7 mouse cellular contexts compared by ENCODE assay signal in the genomic region with DNA sequence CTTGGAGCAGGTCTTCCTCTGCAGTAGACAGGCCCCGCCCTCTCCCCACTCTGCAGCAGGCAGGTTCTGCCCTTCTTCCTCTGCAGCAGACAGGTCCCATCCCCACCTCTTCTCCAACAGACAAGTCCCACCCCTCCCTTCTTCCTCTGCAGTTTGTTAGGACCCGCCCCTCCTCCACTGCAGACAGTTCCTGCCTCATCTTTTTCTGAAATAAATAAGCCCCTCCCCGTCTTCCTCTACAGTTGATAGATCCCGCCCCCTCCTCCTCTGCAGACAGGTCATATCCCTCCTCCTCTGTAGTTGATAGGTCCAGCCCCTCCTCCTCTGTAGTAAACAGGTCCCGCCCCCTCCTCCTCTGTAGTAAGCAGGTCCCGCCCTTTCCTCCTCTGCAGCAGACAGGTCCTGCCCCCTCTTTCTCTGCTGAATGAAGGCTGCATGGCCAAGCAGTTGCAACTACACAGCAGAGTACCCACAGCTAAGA.
A peak's percentile ranks its signal among the peaks of the same experiment; 100 is the strongest.
DNase-seq lines count a peak whose midpoint lies in the region; ATAC-seq lines count a peak whose summit lies in the region.

No protein-coding gene starts in this region.

- H3K9ac ChIP-seq in stomach, embryonic 14.5 days (replicated peaks; ENCODE audit: low read depth, low read length) = no peak overlapping the region

- H3K9me3 ChIP-seq in stomach, embryonic 14.5 days (ENCODE audit: control insufficient read depth, low read depth, low read length) = no peaks in the 10 kb centered on the region

- H3K36me3 ChIP-seq in stomach, embryonic 14.5 days (ENCODE audit: control insufficient read depth, insufficient read depth, low read length) = no peaks in the 10 kb centered on the region

- peak; percentile 95 for ATAC-seq in CD4-positive, CD25-positive, alpha-beta regulatory T cell, adult 4 months
- peak; percentile 67 to 73; a peak in 3 of 4 replicates for ATAC-seq in hematopoietic stem cell, adult 5-6 weeks (replicated peaks in 1 of 2; ENCODE audit: insufficient read depth in 1 of 2, low FRiP score in 2 of 2, low TSS enrichment in 1 of 2, low read depth in 1 of 2, poor library complexity in 2 of 2, severe bottlenecking in 2 of 2)
- peak; percentile 63 for ATAC-seq in stomach, embryonic 14.5 days (ENCODE audit: insufficient number of reproducible peaks, insufficient read depth, low FRiP score, low read depth)
- ATAC-seq in cerebellum, adult (ENCODE audit: insufficient number of reproducible peaks, low FRiP score, low TSS enrichment) = no peak

- no peak overlapping the region for H3K27ac ChIP-seq in stomach, embryonic 14.5 days (ENCODE audit: low read length)

- no peak overlapping the region for H3K4me2 ChIP-seq in stomach, embryonic 14.5 days (replicated peaks; ENCODE audit: low read depth, low read length)

- peak; percentile 68 for DNase-seq in T-cell, adult 2 months (ENCODE audit: low spot score)
- peak; percentile 65 for DNase-seq in lung, postnatal 10 days
- DNase-seq in ovary, adult 18-20 months (ENCODE audit: low spot score) = no peak

- H3K4me1 ChIP-seq in stomach, embryonic 14.5 days (ENCODE audit: control insufficient read depth, insufficient read depth, low read length) = no peaks in the 10 kb centered on the region

- no peak overlapping the region for H3K4me3 ChIP-seq in stomach, embryonic 14.5 days (ENCODE audit: low read depth, low read length)

- WGBS in stomach, embryonic 14.5 days = 30% methylated on average over 6 of the region's 6 CpGs

- H3K27me3 ChIP-seq in stomach, embryonic 14.5 days (ENCODE audit: control insufficient read depth, insufficient read depth, low read length) = no peaks in the 10 kb centered on the region
